Mouse (Mus musculus) layer of hippocampus, adult 9-10 months (tissue): ENCODE data around the gene Gda.

Experiments used
- DNase-seq: peaks from one replicate; pipeline ENCODE4 v3.0.0; 2022; ENCODE audit warnings: low spot score

Gda gene

DNA sequence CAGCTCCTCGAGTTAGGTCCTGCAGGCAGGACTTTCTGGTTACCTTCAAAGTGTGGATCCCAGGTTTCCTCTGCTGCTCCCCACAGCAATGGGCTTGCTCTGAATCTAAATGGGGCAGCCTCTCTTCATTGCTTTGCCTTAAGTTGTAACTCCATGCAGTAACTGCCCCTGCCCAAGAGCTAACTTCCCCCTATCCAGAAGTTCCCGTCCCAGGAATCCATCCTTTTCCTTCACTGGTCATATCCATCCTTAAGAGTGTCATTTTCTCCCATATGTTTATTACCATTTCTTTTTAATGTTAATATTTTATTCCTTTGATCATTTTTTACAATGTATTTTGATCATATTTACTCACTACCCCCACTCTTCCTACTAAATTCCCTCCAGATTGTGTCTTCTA is at the start of gene Gda:
Gene Gda, minus strand, starts transcription at position 101 of the 400 bp plus-strand sequence.
- DNase-seq: no peak

DNA sequence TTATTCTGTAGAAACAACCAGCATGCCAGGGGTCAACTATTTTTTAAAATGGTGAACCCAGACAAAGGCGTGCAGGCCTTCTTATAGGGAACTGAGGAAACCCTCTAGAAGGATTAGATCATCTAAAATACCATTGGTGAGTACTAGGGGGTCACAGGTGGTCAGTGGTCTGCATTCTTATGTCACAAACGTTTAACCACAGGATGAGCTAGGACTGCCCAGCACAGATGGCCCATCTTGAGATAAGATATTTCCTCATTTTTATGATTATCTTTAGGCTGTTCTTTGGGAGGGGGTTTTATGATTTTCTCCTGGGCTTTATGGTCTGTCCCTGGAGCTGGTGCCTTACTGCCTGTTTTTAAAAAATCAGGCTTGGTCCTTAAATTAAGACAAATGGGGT is 47.0 kb upstream of the Gda start:
- DNase-seq: no peak

DNA sequence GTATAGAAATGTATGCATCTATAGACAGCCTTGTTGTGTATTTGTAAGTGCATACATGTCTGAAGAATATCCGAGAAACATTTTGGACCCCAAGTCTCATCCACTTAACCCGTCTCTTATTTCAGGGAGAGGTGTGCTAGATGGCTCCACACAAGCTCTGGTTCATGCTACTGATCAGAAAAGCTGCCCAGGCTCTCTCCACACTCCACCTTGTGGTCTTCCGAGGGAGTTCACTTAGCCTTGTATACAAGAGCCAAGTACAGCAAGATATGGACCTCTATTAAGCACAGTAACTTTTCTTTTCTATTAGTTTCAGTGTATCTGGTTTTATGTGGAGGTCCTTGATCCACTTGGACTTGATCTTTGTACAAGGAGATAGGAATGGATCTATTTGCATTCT is 36.9 kb upstream of the Gda start:
- DNase-seq: no peak

DNA sequence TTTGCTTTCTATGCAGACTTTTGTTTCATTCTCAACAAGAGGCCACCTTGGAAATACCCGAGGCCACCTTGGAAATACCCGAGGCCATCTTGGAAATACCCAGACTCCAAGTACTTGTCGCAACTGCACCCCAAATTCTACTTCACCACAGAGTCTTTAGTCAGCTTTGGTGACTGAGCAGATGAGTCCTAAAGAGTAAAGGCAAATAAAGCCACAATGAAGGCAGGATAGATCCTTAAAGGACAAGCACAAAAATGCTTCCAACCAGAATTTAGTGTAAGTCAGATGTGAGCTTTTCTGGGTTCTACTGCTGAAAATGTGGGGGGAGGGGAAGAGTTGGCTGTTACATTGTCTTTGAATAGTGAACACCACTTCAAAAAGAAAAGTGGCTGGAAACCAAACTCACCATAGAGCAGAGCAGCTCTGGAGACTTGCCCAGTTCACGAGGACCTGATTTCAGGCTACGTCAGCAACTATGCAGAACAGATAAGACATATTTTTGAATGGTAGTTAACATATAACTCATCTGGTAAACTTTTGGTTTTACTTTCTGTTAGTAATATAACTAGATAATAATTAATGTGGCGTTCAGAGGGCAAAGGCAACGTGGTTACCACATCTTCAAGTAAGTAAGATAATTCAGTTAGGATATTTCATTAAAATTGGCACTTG is 34.5 kb upstream of the Gda start:
- no peak for DNase-seq

DNA sequence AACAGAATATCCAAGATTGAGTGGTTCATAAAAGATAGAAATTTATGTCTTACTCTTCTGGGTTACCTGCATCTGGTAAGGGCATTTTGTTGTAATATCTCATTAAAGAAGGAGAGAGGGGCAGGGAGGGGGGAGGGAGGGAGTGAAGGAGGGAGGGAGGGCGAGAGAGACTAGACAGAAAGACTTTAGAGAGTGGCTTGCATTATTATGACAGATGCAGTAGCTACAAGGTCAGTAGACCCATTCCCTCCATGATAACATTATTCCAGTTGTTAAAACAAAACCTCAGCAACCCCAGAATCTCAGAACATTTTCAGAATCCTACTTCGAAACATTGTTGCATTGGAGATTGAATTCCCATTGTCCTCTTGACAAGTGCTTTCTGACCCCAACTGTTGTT is 33.9 kb upstream of the Gda start:
- no peak for DNase-seq

DNA sequence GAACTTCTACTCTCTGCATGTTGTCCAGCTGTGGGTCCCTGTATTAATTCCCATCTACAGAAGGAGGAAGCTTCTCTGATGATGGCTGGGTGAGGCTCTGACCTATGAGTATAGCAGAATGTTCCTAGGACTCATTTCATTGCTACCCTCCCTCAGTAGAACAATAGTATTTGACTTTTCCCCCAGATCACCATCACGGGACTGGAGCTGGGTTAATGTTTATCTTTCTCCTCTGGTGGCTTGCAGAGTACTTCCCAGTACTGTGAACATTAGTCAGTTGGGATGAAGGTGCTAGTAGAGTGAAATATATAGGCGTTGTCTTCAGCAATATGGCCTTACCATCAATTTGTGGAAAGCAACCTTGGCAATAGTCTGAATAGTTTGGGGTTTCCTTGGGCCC is 31.5 kb upstream of the Gda start:
- no peak for DNase-seq

DNA sequence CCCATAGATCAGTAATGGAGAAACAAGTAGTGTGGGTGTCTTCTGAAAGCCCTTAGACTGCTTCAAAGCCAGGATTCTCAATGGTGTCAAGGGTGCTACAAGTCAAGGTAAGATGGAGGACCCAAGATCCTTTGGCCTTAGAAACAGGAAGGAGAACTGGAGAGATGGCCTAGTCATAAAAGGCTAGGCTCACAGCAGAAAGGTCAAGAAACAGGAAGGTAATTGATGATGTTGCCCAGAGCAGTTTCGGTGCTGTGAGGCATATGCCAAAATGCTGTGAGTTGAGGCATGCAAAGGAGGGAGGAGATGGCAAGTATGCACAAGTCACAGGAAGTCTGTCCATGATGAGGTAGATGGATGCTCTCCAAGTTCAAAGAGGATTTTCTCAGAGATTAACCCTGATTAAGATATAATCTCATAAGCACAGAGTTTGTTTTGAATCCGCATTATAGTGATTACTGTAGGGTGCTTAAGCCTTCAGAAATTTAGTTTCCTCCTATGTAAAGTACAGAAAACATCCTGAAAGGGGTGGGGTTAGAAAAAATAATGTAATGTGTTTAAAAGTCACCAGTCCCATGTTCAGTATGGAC is 26.2 kb upstream of the Gda start:
- DNase-seq: no peak

DNA sequence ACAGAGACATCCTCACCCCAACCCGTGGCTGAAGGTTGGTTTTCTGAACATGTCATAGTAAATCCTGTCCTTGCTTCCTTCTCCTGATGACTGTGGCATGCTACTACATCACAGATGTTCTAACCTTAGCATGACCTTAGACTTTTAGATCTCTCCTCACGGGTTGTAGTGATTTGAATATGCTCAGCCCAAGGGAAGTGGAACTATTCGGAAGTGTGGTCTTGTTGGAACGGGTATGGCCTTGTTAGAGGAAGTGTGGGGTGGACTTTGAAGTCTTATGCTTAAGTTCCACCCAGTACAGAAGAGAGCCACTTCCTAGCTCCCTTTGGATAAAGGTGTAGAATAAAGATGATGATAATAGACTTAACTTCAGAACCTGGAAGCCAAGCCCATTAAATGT is 22.6 kb upstream of the Gda start:
- no peak for DNase-seq

DNA sequence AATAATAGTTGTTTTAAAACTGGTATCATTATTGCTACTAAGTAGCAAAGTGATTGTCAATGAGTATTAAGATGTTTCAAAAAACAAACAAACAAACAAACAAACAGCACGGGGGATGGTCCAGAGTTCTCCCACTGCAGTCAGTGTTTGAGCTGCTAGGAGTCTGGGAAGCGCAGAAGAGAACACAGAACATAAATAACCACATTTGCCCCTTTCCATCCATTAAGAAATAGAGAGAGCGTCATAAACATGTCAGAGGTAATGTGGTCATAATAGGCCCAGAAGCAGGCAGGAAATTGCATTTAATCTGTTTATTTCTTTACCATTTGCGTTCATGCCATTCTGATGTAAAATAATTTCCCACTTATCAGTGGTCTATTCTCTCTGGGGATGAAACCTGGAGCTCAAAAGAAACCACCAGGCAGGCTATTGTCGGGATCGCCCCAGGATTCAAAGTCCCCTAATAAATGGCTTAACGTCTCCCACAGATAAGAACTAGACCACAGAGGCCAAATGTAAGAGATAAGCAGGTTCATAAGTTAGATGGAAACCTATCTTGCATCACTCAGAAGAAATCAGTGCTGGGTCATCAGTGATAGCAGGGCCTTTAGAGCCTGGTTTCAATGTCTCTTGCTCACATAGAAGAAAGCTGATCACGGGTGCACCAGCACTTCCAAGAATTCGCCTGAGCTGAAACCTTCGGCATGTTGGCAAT is 20.7 kb upstream of the Gda start:
- no peak for DNase-seq

DNA sequence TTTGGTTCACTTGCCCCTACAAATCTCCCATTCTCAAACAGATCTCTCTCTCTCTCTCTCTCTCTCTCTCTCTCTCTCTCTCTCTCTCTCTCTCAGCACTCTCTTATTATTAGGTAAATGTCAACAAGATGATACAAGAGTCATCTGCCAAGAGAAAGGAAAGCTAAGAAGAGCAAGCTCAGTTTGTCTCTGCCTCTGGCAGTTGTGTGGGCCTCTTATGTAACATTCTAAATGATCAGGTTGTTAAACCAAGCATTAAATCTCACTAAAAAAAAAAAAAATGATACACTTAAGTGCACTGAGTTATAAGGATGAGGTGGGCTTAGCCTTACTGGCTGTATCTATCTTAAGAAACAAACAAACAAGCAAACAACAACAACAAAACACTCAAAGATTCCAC is 18.1 kb upstream of the Gda start:
- DNase-seq: no peak

DNA sequence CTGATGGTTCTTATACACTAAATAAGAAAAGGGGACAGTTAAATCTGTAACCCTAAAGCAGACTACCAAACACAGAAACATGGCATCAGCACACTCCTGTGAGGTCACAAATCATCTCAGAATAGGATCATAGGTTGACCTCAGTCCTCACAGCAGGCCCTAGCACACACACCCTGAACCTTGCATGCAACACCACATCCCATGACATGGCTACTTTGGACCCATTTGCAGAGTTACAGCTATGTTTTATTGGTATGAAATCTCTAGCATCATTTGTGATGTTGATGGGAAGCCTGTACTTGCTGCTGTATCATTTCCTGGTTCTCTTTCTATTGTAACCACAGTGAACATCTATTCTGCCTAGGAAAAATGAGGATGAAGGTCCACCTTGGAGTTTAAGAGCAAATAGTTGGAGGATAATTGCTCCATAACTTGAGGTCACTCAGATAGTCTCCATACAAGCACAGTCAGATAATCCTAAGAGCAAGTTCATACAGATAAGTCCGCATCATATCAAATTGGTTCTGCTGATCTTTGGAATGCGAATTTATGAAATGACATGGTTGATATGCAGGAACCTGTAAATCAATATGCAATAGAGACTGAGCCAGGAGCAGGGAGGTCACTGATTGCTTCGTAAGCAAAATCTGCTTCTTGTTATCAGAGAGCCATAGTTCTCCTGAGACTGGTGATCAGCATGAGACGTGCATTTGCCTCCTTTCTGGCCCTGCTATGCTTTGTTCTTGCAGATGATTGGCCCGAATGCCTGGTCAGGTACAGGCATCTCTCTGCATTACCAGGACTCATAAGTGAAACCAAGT is 14.1 kb upstream of the Gda start:
- no peak for DNase-seq

DNA sequence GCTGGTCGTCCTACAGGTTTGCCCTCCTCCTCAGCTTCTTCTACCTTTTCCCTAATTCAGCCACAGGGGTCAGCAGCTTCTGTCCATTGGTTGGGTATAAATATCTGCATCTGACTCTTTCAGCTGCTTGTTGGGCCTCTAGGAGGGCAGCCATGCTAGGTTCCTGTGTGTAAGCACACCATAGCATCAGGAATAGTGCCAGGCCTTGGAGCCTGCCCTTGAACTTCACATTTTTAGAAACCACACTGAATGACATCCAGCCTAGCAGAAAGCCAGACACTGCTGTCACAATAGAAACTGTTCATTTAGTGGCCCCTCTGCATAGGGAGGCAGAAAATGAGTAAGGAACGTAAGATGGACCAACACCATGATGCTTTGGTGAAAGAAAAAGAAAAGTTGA is 8.9 kb upstream of the Gda start:
- no peak for DNase-seq

DNA sequence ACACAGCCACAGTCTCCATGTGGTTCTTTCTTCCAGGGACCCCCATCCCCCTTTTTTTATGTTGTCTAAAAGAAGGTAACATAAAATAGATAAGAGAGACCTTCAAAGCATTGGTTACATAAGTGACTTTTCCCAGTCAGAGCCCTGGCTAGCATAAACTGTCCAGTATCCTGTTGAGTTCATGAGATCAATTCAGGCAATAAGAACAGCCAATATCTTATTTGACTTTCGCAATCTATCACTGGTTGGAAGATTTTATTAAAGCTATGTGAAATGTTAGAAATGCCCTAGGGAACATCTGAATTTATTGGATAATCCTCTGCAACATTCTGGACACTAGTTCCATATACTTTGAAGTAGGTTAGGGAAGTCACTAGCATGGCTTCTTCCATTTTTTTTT is 7.8 kb upstream of the Gda start:
- no peak for DNase-seq

DNA sequence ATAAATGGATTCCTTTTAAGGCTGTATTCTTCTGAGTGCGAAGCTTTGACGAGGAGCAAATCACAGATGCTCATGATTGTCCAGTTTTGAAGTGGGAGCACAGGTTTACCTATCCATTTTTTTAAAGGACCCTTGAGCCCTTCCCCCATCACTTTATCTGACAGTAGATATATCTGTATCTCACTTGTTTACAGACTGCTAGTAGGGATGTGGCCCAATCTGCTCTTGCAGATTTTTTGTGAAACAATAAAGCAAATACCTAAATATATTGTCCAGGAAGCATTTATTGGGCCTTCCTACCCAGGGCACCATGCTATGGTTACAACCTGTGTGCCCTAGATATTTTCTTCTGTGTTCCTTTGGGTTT is 6.8 kb upstream of the Gda start:
- DNase-seq: no peak

DNA sequence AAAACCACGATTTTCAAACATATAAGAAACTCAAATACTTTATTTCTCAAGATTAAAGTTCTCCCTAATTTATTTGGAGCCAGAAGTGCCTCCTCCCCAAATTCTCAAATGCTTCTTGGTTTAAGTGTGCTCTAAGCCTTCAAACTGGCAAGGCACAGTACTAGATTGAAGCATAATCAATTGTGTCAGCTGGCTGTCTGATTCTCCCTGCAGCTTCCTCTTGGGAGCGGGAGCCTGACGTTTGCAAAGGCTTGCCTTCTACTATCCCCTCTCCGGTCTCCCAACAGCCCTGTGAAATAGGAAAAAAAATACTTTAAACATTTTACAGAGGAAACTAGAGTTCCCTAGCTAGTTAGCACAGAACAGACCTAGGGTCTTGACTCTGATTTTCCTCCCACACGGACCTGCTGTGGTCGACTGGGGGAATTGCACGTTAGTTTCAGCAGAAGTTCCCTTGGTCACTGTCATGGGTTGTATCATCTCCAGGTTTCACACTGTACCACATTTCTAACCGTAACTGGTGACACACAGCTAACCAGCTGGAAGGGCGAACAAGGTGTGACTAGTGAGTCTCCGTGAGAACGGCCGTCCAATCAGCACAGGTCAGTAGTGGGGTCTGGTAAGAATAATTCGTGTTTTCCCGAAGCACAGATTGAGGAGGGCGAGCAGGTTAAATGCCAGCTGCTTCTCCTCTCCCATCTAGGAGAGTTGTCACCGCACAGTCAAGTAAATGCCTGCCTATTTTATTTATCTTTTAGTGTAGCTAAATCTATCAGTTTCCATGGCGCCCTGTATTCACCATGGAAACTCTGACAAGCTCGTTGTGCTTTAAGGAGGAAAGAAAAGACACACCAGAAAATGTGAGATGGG is 6.2 kb upstream of the Gda start:
- no peak for DNase-seq

DNA sequence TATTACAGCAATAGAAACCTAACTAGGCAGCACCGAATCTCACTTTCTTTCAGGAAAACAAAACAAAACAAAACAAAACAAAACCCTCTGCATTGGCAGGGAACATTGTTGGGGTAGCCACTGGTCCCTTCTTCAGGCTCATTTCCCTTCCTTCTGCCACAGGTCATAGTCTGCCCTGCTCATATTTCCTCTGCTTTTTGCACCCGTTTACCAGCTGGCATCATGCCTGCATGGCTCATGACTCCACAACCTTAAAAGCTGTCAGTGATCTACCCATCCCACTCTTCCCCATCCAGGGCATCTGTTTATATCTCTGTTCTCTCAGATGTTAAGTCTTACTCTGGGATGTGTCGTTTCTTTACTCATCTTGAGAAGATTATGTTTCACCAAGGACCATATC is 5.3 kb upstream of the Gda start:
- no peak for DNase-seq

DNA sequence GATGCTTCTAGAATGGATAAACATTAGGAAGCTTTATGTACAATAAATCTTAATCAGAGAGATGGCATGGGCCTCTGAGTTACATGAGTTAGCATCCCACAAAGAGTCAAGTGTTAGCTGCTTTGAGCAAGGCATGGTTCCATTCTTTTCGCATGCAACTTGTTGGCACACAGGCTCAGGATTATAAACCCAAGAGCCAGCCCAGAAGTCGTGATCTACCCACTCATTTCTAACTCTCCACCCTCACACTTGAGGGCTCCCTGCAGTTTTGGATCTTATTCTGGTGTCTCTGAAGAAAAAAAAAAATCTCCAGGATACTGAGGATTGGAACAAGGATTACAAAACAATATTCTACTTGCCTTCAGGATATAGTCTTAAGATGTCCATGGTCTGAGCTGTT is 4.5 kb upstream of the Gda start:
- DNase-seq: no peak

DNA sequence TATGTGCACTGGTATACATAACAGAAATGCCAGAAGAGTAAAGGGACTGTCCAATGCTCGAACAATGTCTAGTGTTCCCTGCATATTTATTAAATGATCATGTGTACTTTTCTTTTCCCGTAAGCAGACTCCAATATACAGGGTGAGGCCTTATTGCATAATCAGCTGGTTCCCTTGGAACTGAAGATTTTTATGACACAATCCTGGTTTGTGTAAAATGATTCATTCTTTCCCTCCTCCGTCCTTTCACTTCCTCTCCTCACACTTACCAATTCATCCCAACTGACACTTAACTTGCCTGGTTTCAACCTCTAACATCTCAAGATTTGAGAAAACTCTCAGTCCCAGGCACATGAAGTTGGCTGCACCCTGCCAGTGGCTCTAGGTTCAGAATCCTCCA is 3.5 kb upstream of the Gda start:
- no peak for DNase-seq

DNA sequence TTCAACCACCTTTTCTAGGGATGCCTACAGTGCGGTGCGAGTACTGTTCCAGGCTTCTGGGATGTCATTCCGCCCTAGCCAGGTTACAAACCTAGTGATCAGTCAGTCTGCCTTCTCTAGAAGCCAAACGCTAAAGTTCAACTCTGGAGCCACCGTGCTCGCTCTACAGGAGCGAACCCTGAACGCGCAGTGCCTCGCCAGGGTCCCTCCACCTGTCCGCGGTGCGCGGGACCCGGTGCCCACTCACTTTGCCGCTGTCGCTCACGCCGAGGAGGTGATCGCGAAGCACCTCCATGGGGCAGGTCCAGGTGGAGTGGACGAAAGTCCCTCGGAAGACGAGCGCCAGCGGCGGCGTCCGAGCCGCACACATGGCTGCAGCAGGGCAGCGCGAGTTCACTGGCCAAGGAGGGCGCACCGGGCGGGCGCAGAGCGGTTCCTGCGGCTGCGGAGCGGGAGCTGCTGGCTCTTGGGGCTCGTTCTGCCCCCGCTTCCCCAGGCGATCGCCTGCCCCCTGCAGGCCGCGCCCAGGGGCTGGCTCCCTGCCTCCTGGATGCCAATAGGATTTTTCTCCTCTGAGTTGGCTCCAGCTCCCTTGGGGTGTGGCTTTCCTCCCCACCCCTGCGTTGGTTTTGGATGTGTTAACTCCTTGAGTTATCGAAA is 994 bp downstream of the Gda start:
- no peak for DNase-seq

DNA sequence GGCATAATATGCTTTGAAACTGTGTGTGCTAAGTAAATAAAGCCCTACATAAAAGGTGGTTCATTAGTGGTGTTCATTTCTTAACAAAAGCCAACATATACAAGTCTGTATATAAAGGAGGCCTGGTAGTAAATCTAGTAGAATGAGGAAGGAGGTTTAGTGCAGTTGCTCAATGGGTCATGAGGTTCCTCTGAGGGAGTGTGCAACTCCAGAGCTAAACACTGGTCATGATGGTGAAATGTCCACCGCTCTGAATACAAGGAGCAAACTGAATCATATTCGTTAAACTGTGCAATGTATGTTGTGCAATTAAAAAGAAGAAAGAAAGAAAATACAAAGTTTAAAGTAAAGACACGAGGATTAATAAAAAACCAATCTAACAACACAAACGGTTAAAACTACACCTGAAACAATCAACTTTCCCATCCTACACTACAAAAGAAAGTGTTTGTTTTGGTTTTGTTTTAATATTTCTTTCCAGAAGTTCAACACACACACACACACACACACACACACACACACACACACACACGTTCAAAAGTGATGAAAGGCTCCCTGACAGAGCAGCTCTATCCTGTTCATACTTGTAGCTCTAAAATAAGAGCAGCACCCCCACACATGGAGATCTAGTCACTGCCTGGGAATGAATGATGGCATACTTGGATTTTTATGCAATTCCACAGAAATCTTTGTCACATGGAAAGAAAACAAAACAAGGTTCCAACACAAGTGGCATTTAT is 11.9 kb downstream of the Gda start:
- DNase-seq: no peak

DNA sequence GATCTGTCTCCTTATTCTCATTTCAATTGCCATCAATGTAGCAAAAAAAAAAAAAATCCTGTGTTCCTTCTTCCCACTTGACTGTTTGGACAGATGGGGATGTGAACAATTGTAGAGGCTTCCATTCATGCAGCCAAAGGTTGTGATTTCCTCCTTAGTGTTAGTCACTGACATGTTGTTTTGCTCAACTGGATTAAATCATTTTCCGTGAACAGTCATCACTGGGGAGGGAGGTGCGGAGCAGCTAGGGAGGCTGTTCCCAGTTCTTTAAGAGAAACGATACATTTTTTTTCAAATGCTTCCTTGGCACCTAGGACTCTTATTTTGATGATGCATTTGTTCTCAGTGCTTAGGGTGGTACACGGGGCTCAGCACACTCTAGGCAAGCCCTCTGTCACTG is 15.8 kb downstream of the Gda start:
- no peak for DNase-seq
